Mouse (Mus musculus) lung, embryonic 15.5 days (tissue): ENCODE measurements around the gene Pank2. TPM values are rescaled to one million over a fixed set of nuclear protein-coding genes. Genes with fewer than 3 reads are reported as not detected.
A peak's percentile ranks its signal among the peaks of the same experiment; 100 is the strongest.

Source experiments
- ATAC-seq: fragments of 200-750 bp; cut with Nextera tagmentation; 2 replicates; pipeline ENCODE4 v1.8.0; 2017; ENCODE audit warnings: moderate number of reproducible peaks, borderline replicate concordance; ENCODE audit not compliant: low FRiP score, low TSS enrichment; ENCODE audit errors: extremely low read depth
- H3K27ac ChIP-seq: fragments of 300-500 bp; sonication (generic); 2 replicates; pipeline ENCODE4 v1.5.1; 2015; ENCODE audit warnings: moderate library complexity, mild to moderate bottlenecking, inconsistent platforms
- H3K27me3 ChIP-seq: fragments of 300-500 bp; sonication (generic); 2 replicates; pipeline ENCODE4 v1.6.1; 2015; ENCODE audit warnings: inconsistent platforms
- H3K36me3 ChIP-seq: fragments of 300-500 bp; sonication (generic); 2 replicates; pipeline ENCODE4 v1.6.1; 2015; ENCODE audit warnings: inconsistent platforms
- H3K4me1 ChIP-seq: fragments of 300-500 bp; sonication (generic); 2 replicates; pipeline ENCODE4 v1.6.1; 2015; ENCODE audit warnings: inconsistent platforms
- H3K4me2 ChIP-seq: fragments of 300-500 bp; sonication (generic); 2 replicates; pipeline ENCODE4 v1.6.1; 2015; ENCODE audit warnings: inconsistent platforms, mild to moderate bottlenecking, moderate library complexity
- H3K4me3 ChIP-seq: fragments of 300-500 bp; sonication (generic); 2 replicates; pipeline ENCODE4 v1.5.1; 2015; ENCODE audit warnings: mild to moderate bottlenecking, inconsistent platforms
- H3K9ac ChIP-seq: fragments of 300-500 bp; sonication (generic); 2 replicates; pipeline ENCODE4 v1.6.1; 2015; ENCODE audit warnings: inconsistent platforms
- H3K9me3 ChIP-seq: fragments of 300-500 bp; sonication (generic); 2 replicates; pipeline ENCODE4 v1.6.1; 2016; ENCODE audit warnings: inconsistent platforms
- WGBS: fragments of 180-500 bp; shearing (Covaris S2); methylation state at CpG from one replicate; pipeline ENCODE4 v1.1.7; 2015; 5-methylcytosine and 5-hydroxymethylcytosine counted together
- microRNA-seq: library from miRNA; unstranded; fragments of <30 nt; microRNA quantifications from one replicate; pipeline ENCODE4, GENCODE M21; 2016
- polyA plus RNA-seq: library from polyadenylated mRNA; unstranded; fragments of >200 nt; fragmentation: Nextera tagmentation; extraction: Ambion mirVana; gene quantifications from 2 replicates; pipeline ENCODE4 v1.2.1, GENCODE M21; 2015

Gene Pank2
- polyA plus RNA-seq, 1 experiment from 2014 or later: 37.5 TPM

GRCm38 (mm10) chr2:131337602-131338001, 75.3 kb downstream of the Pank2 start:
- H3K36me3 ChIP-seq: no peaks in the 10 kb centered on the region
- no peaks in the 10 kb centered on the region for H3K9me3 ChIP-seq
- no peak for ATAC-seq
- H3K27ac ChIP-seq: no peak overlapping the region
- WGBS: 79% methylated on average over 6 of the region's 6 CpGs
- no peaks in the 10 kb centered on the region for H3K4me1 ChIP-seq
- no peak overlapping the region for H3K9ac ChIP-seq
- H3K27me3 ChIP-seq: no peaks in the 10 kb centered on the region
- no peak overlapping the region for H3K4me2 ChIP-seq
- H3K4me3 ChIP-seq: no peak overlapping the region

DNA sequence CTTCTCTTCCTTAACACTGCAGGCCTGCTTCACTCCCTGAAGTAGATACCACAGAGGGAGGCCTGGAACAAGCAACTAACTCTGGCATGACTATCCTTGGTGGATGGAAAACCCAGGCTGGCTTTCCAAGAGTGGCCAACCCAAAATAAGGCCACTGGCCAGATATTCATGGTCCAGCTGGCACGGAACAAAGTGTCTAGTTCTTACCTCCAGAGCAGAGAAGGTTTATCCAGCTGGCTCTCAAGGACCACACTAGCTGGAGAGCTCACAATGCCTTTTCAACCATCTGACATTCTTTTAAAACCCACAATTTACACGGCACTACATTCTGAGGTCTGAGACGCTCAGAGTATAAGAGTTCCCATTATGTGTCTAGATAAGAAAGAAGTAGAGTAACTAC, 82.2 kb downstream of the Pank2 start:
- no peak overlapping the region for H3K9ac ChIP-seq
- no peak overlapping the region for H3K4me3 ChIP-seq
- WGBS: 58% methylated on average over 3 of the region's 3 CpGs
- peaks cover 11% of the 10 kb centered on the region; the same call in 1 of the 2 replicates for H3K4me1 ChIP-seq
- no peaks in the 10 kb centered on the region for H3K36me3 ChIP-seq
- H3K4me2 ChIP-seq: no peak overlapping the region
- H3K27me3 ChIP-seq: no peaks in the 10 kb centered on the region
- 0 out of 2 replicates have a peak, but pooled peaks have one; percentile 11 for ATAC-seq
- peak overlapping the region; percentile 64; the same call in 1 of the 2 replicates for H3K27ac ChIP-seq
- H3K9me3 ChIP-seq: no peaks in the 10 kb centered on the region

DNA sequence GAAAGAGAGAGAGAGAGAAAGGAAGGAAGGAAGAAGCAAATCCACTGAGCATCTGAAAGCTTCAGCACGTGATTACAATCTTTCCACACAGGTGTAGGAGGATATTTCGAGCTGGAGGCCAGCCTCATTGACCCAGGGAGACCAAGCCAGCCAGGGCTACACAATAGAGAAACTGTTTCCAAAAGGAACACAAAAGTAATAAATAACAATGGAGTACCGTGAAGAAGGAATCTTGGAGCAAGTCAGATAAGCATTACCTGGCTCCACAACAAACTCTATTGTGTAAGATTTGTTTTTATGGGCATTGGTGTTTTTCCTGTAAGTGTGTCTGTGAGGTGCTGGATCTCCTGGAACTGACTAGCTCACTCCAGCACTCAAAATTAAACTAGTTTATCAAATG, 83.3 kb downstream of the Pank2 start:
- no peak for ATAC-seq
- WGBS: 51% methylated on average over 3 of the region's 3 CpGs
- Histone ChIP-seq H3K27me3 (no peaks in the 10 kb centered on the region), H3K4me3 (no peak overlapping the region), H3K9ac (no peak overlapping the region), H3K4me2 (no peak overlapping the region), H3K9me3 (no peaks in the 10 kb centered on the region), H3K27ac (no peak overlapping the region; the same call in 1 of the 2 replicates), H3K36me3 (no peaks in the 10 kb centered on the region), H3K4me1 (peaks cover 11% of the 10 kb centered on the region; the same call in 1 of the 2 replicates)

Small RNA genes lying within 50 kb of the gene (microRNA-seq; reads per million reads assigned to microRNA genes)
- gene Mir103-2: 76.0 reads per million, percentile 50 among the genes with 10 or more reads in this experiment

Other genes starting within 250 kb of the Pank2 start
- gene Gfra4, start 219.4 kb upstream of the Pank2 start, polyA plus RNA-seq: 12.5 and 12.9 TPM in 2 replicates
- gene Adam33, start 198.7 kb upstream of the Pank2 start, polyA plus RNA-seq: 4.0 and 8.1 TPM in 2 replicates
- 0.44 and 0.47 TPM in 2 replicates for gene Siglec1, start 175.7 kb upstream of the Pank2 start, polyA plus RNA-seq
- 15.0 and 16.5 TPM in 2 replicates for gene Hspa12b, start 135.2 kb upstream of the Pank2 start, polyA plus RNA-seq
- not detected in 2 replicates for gene Gm11037, start 129.0 kb upstream of the Pank2 start, polyA plus RNA-seq
- 60.4 and 61.5 TPM in 2 replicates for gene 1700037H04Rik, start 102.4 kb upstream of the Pank2 start, polyA plus RNA-seq
- gene Cenpb, start 82.4 kb upstream of the Pank2 start, polyA plus RNA-seq: 12.6 and 14.1 TPM in 2 replicates
- gene Cdc25b, start 75.5 kb upstream of the Pank2 start, polyA plus RNA-seq: 56.1 and 58.4 TPM in 2 replicates
- 5.0 and 5.8 TPM in 2 replicates for gene Spef1, start 75.2 kb upstream of the Pank2 start, polyA plus RNA-seq
- 22.6 and 27.0 TPM in 2 replicates for gene Ap5s1, start 55.4 kb upstream of the Pank2 start, polyA plus RNA-seq
- 18.5 and 19.7 TPM in 2 replicates for gene Mavs, start 28.4 kb upstream of the Pank2 start, polyA plus RNA-seq
- gene Rnf24, start 90.4 kb downstream of the Pank2 start, polyA plus RNA-seq: 4.4 and 5.2 TPM in 2 replicates
- gene Smox, start 229.0 kb downstream of the Pank2 start, polyA plus RNA-seq: 33.7 and 37.1 TPM in 2 replicates